Mouse (Mus musculus) mature B cell (primary cell): ENCODE measurements at regions not wholly inside any gene's neighbourhood (a gene's known extent, or its start where the extent isn't known, plus 50 kb on each side); places are given as distances from the start of the nearest gene placed in this dataset.

Experiments
- in situ Hi-C: fragments of 300-500 bp; cut with MboI; formaldehyde crosslinking; loops from 2 replicates; pipeline ENCODE4 v1.14.3; 2019

DNA sequence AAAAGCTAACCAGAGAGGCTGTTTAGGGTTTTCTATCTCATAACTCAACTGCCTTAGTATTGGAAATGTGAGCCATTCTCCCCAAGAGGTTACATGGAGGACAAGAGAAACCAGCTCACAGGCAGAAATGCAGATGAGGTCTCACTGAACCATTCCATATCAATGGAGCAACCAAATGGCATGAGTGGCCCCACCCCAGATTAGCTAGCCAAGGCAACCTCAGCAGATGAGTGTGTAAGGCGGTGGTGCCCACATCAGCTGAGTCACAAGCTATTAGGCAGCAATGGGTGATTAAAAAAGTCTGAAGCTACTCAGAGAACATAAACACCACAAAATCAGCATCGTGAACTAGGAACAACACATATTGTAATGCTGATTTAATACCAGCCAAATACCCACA is 133.2 kb downstream of the Lpin1 start:
- in situ Hi-C loops = no loop called here

DNA sequence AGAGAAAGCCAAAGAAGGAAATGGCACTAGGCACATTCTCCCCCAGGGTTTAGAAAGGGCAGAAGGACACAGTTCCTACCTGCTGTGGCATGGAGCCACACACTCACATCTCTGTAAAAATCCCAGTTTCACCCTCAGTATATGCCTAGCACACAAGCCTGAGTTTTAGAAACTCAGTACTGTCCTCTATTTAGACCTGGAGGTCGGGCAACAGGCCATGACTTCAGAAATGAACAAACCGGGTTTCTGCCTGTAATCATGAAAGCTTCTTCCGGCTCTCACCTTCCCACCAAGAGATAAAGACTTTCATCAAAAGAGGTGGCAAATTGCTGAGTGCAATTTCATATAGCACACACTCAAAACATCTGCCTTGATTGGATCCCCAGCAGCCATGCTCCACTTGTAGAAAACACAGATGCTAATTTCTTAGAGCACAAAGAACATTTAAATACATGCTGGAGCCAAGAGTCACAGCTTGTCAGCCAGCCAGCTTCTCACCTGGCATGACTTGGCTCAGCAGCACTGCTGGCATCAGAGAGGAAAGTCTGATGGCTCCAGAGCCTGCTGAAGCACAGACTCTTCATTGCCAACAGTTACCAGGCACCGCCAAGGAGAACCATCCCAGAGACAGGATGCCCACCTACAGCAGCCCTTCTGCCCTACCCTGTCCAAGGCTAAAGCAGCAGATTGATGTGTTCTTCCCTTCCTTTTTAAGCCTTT is 136.2 kb downstream of the Lpin1 start:
- in situ Hi-C loops = no loop called here

DNA sequence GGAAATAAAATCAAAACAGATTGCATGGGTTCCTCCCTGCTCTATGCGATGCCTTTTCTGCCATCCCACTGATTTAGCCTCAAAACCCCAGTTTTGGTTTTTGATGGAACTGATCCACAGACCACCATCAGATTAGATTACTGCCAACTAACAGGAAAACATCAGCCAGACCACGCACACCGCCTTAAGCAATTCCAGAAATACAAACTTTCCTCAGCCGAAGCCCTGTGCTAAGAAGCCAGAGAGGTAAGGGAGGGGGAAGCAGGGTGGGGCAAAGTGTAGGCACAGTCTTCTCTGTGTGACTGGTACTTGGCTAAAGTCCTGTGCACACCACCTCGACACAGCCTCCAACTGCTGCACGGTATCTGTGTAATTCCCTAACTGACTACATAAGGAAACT is 153.3 kb downstream of the Lpin1 start:
- in situ Hi-C loops = no loop called here

DNA sequence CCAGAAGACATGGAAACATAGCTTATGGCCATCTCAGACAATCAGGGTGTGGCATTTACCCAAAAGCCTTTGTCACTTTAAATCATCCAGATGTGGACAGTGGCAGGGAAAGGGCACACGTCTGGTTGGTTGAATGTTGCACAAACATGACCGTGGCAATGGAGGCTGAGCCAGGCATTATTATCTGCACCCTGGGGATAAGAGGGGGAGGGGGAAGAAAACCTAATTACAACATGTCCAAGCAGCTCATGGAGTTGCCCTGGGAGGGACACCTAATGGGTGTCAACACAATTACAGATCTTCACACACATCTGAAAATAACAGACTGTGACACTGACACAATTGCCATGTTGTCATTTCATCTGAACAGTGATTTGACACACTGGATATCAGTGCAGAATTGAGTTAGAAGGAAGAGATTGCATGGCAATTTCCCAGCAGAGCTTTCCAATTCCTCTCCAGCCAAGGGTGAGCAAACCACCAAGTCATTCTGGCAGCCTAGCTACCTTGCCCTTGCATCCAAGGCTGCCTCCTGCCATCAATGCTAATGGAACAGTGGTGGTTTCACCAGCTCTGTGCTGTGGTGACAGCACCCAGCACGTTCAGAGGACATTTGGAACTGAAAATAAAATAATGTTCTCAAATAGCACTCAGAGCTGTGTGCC is 159.9 kb downstream of the Lpin1 start:
- in situ Hi-C loops = no loop called here

DNA sequence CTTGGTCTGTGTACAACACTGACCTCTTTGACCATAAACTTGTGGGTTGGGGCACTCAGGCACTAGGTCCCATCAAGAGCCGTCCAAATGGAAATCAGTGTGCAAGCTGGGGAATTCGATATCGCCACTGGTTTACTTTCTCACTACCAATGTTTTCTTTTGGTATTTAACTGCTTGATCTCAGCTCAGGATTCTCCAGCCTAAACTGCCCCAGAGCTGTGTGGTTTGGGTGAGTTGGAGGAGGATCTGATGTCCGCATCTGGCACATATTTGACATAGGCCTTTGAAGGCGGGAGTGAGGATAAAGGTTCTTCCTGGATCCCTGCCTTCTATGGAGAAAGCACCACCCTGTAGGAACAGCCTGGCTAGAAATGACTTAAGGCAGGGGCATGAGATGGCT is 172.0 kb downstream of the Lpin1 start:
- in situ Hi-C loops = no loop called here

DNA sequence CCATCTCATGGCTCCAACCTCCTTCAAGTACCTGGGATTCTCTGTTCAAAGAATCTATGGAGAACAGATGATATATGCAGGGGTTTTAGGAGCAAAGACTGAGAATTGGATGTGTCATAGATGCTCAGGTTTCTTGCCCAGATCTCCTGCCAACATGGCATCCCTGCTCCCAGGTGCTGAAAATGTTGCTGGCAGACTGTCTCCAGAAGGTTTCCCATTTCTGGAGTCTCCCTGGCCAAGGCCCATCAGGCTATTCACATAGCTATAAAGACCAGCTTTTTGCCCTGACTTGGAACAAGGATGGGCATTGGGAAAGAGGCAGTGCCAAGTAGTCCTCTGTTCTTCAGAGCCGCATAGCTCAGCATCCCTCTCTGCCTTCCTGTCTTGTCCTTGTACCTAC is 173.8 kb downstream of the Lpin1 start:
- in situ Hi-C loops = no loop called here

DNA sequence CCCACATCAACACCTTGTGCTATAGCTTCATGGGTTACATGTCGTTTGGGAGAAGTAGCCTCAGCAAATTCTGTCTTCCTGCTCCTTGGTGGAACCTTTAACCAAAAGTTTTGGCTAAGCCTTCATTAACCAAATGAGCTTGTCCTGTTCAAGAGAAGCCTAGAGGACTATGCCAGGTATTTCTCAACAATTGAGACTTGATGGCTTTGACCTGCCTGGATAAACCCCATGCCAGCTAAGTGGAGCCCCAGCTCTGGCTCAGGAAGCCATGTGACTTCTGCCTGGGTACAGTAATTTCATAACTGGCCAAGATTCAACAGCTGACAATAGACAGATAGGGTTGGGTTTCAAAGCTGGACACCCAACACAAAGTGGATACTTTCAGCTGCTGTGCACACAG is 174.5 kb downstream of the Lpin1 start:
- in situ Hi-C loops = no loop called here

DNA sequence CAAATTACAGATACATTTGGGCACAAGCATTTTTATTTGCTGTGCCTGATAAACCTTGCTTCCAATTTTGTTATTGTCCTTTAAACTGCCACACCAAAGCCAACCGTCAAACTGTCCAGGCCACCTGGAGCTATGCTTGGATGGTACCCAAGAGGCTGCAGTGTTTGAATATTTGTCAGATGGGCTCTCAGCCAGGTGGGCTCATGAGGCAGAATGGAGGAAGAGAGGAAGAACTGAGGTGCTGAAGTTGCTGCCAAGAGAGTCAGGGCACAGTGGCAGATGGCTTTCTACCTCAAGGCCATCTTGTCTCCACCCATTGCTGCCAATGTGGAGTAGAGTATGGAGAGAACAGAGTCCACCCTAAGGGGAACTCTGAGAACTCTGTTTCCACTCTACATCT is 176.0 kb downstream of the Lpin1 start:
- in situ Hi-C loops = no loop called here

DNA sequence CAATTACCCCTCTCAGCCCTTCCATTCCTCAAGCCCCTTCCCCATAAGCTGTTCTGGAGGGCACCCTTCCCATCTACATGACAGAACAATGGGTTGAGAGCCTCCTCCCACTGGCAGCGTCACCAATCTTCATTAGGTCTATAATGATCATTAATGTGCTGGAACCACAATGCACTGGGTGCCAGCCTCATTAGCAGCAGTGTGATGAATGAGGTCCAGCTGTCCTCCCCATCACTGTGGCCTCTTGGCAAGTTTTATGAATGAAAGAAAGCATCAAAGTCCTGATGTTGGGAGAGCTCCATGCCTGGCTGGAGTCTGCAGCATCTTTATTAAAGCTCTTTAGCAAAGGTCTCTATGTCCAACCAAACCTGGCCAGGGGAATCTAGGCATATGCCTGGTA is 176.5 kb downstream of the Lpin1 start:
- in situ Hi-C loops = no loop called here

DNA sequence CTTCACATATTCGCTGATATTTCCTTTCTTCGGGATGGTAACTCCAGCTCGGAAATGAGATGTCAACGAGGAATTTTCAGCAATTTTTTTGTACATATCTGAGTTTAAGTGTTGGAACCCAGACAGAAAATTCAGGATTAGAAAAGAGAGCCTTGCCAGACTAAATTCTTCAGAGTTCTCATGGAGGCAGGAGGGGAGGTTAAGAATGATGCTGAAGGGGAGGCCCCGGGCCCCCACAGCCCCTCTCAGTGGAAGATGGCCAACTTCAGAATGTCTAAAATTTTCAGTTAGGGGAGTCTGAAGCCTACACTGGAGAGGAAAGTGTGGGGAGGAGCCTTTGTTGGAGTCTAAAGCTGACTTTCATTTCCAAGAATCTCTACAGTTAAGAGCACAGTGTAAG is 184.8 kb downstream of the Lpin1 start:
- in situ Hi-C loops = no loop called here

DNA sequence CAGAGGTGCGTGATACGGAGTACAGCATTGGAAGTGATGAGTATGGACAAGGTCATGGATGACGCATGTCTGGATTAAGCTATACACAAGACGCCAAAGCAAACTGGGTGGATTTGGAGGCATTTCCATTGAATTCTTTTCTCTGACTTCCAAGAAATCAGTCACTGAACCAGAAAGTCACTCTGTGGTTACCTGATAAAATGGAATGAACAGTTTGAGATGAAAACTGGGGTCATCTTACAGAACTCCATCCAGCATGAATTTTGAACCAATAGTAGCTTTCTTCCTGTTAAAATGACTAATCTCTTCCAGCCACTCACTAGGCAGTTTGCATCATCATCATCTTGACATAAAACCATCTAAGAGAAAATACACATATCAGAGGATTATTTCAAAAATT is 186.2 kb downstream of the Lpin1 start:
- in situ Hi-C loops = no loop called here

DNA sequence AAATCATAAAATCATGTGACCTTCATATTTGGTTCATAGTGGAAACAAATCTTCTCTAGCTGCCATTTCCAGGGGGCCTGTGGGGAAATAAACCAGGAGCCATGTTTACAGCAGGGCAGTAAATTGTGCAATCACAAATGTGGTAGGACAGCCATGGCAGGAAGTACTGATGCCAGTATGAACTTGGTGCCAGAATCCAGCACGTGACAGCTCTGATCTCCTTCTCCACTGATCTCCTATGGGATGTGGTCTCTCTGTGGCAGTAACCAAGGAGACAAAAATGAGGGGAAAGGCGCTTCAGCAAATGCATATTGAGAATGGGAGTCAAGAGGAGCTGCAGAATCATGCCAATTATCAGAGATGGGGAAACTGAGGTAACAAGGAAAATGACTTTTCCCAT is 215.0 kb downstream of the Lpin1 start:
- in situ Hi-C loops = loop anchor here (10.0 kb wide), 1 partner anchor 261 kb away; no protein-coding TSS in a partner anchor

DNA sequence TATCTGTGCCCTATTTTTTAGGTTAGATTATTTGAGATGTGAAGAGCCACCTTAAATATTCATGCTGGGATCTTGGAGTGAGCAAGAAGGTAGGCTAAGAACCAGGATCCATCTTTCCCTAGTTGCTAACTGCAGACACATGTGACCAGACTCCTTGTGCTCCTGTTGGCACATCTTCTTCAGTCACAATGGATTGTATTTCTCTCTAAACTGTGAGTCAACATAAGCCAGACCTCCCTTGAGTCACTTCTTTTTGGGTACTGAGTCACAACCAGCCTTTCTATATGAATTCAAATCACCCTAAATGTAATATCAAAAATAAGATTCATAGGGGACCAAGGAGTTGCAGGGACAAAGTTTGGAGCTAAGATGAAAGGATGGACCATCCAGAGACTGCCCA is 217.9 kb downstream of the Lpin1 start:
- in situ Hi-C loops = loop anchor here (10.0 kb wide), 1 partner anchor 258 kb away; no protein-coding TSS in a partner anchor

DNA sequence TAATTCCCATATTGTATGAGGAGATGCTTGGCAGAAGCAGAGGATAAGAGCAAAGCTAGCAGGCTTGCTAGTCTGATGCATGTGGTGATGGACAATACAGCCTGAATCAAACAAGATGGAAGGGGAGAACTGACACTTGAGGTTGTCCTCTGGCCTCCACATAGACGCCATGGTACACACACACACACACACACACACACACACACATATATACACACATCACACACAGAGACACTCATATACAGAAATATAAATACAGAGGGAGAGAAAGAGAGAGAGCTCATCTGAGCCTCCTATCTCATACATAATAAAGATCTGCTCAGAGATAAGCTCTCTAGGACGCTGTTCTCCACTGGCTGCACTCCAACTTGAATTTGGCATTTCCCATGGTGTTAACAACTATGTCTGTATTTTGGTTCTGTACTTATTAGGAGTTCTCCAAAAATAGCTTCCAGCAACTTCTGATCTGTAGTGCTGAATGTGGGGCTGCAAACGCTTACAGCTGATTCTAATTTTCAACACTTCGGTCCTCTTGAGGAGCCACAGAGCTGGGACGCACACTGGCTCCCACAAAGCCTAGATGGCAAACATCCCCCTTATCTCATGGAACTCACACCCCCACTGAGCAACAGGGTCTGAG is 219.0 kb downstream of the Lpin1 start:
- in situ Hi-C loops = loop anchor here (10.0 kb wide), 1 partner anchor 257 kb away; no protein-coding TSS in a partner anchor

DNA sequence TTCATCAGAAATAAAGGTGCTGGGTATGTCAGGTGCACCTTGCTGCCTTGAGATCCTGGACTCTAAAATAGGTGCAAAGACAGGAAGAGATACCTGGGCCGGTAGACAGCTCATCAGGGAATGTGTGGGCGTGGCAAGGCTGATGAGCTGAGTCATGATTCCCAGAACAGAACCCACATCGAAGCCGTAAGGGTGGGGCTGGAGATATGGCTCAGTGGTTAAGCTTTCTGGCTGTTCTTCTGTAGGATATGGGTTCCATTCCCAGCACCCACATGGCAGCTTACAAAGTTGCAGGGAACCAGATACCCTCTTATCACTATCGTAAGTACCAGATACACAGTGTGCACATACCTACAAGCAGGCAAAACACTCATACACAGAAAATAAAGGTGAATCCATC is 219.6 kb downstream of the Lpin1 start:
- in situ Hi-C loops = loop anchor here (10.0 kb wide), 1 partner anchor 256 kb away; no protein-coding TSS in a partner anchor

DNA sequence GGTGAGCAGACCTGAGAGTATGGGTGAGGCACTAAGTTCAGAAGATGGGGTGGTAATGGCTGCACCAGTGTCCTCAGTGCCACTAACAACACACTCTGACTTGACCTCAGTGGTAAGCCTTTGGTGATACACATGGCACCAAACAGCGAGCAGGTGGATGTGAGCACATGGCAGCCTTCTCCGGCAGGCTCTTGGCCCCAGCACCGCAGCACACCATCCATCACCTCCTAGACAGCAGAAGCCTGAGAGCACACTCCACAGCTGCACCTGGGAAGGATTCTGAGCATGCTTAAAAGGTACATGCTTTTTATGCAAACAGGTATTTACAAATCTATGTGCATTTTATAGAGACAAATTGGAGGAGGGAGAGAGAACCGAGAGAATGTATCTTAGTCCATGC is 223.7 kb downstream of the Lpin1 start:
- in situ Hi-C loops = loop anchor here (10.0 kb wide), 1 partner anchor 572 kb away; the partner anchor contains the start of gene Trib2

DNA sequence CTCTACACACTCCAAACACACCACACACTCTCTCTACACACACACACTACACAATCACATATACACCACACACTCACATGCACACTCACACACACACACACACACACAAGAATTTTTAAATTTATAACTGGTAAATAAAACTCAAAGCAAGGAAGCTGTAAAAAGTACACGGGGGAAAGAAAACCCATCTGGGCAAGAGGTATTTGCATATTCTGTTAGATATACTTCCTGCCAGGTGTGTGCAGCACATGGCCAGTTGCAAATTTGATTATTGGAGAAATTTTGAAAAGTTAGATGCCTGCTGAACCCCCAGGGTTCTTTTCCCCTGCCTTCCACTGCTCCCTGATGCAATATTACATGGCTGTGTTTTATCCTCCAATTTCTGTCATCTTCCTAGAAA is 226.4 kb downstream of the Lpin1 start:
- in situ Hi-C loops = loop anchor here (10.0 kb wide), 1 partner anchor 570 kb away; the partner anchor contains the start of gene Trib2

DNA sequence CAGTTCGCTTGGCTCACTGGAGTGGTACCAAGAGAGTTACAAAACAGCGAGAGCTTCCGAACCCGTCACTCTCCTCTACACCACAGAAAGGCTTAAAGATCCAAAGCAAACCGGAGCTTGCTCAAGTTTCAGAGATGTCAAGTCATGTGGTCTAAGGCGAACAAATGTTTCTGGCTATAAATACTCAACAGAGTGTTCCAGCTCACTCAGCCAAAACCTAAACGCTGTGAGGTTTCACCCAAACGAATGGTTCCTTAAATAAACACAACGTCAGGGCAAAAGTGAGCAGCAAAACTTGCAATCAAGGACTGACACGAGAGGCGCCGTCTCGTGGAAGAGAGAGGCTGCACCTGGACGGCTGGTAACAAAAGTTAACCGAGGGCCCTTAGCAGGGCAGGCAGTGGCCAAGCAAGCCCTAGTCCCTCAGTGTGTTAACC is 227.2 kb downstream of the Lpin1 start:
- in situ Hi-C loops = loop anchor here (10.0 kb wide), 1 partner anchor 569 kb away; the partner anchor contains the start of gene Trib2

DNA sequence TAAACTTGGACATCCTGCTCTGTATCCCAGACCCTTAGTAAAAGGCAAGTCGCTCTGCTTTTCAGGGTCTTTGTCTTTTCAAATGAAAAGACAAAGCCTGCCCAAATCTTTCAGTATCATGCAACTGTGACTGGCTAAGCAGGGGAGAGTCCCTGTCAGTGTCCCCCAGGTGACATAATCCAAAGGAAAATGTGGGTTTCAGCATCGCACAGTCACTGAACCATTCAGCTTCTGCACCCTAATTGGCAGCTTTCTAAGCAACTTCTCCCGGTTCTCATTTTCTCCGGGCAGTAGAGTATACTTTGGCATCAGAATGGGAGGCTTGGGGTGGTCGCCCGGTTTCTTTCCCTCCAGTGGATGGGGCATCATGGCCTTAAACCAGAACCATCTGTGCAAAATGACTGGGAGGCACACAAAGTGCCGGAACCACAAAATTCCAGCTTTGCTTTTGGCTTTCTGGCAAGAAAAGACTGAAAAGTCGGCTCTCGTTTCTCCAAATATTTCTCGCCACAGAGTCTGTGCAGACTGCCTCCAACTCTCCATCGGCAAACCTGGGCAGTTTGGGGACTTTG is 228.3 kb downstream of the Lpin1 start:
- in situ Hi-C loops = loop anchor here (10.0 kb wide), 1 partner anchor 568 kb away; the partner anchor contains the start of gene Trib2

DNA sequence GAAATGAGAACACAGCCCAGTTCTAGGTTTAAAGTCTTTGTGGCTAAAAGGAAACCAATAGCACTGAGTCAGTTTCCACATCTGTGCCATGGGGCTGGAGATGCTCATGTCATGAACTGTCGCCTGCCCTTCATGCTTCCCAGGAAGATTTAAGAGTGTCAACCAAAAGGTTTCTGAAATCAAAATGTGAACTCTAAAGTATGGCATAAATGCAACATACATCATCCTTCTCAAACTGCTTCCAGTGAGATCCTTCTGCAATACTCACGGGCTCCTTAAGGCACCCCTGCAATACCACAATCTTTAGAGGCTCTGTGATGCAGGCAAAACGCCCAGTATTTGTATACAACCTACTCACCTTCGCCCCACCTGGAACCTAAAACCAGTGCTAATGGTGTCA is 229.7 kb downstream of the Lpin1 start:
- in situ Hi-C loops = loop anchor here (10.0 kb wide), 1 partner anchor 566 kb away; the partner anchor contains the start of gene Trib2

DNA sequence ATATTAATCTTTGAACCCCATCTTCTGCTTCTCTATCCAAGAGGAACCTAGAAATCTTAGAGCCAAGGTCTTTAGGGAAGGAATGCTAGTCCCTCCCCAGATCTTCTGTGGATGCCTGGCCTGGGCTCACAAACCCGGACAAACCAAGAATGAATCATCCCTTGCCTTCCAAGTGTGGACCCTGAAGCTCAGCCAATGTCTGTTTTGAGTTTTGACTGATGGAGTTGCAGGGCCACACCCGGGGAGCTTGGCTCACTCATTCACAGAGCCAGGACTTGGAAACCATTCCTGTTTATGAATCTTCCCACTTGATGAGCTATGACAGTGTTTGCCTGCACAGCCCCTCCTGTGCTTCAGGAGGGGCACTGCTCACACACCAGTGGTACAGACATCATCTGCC is 230.4 kb downstream of the Lpin1 start:
- in situ Hi-C loops = loop anchor here (10.0 kb wide), 1 partner anchor 566 kb away; the partner anchor contains the start of gene Trib2

DNA sequence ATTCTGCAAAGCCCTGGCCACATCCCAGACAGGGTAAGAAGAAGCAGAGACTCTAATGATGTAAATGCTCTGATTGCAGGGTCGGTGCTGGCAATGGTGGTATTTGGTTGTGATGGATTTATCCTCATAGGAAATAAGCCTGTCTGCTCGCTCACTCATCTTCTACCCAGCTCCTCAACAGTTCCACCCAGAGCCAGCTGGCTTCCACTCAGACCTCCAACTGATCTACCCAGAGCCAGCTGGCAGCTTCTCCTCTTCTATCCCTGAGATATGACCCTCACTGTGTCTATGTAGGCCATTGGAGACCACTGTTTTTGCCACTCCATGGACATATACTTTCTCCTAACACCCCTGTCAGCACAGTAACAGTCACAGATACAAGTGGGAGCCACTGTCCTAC is 231.4 kb downstream of the Lpin1 start:
- in situ Hi-C loops = no loop called here
